Mouse (Mus musculus): ENCODE data around the gene Elf1.

- TF ChIP-seq CTCF (IDR thresholded peaks at IDR 0.05; ENCODE audit: low read depth): no peak
- no peak for TF ChIP-seq EP300 (IDR thresholded peaks at IDR 0.05; ENCODE audit: low read depth)
These were observed 18.3 kb downstream of the Elf1 start for GRCm38 (mm10) chr14:79499326-79499725.

Data from liver, embryonic 14.5 days (tissue).